Mouse (Mus musculus): Measurements from ENCODE around the gene Robo1. TPM values are rescaled to one million over a fixed set of nuclear protein-coding genes. Genes with fewer than 3 reads are reported as not detected.

Robo1 gene
- total and polyA plus RNA-seq, 3 experiments, result 0.44 TPM; not detected in 2

- Histone ChIP-seq H3K9me3 (replicated peaks) (no peaks in the 10 kb centered on the region), H3K4me1 (ENCODE audit: insufficient read depth, low read depth, low read length) (no peaks in the 10 kb centered on the region), H3K27me3 (ENCODE audit: insufficient read depth, low read length) (no peaks in the 10 kb centered on the region), H3K36me3 (replicated peaks) (no peaks in the 10 kb centered on the region), H3K4me3 (ENCODE audit: low read depth, low read length) (no peak overlapping the region)
- ATAC-seq (ENCODE audit: extremely low read depth, insufficient number of reproducible peaks, low FRiP score, poor library complexity, severe bottlenecking), result no peak
- TF ChIP-seq CTCF (IDR thresholded peaks at IDR 0.05; ENCODE audit: low read depth, low read length) (no peak), POLR2AphosphoS5 (IDR thresholded peaks at IDR 0.05; ENCODE audit: insufficient replicate concordance, low read depth, low read length) (no peak), TAL1 (conservative IDR thresholded peaks at IDR 0.05; ENCODE audit: low read depth, low read length) (no peak), GATA1 (IDR thresholded peaks at IDR 0.05; ENCODE audit: borderline replicate concordance, low read length) (no peak), GATA2 (IDR thresholded peaks at IDR 0.05; ENCODE audit: borderline replicate concordance, low read depth, low read length) (no peak)
- DNase-seq (ENCODE audit: low spot score), result no peak
Measured at GRCm38 (mm10) chr16:72393512-72393911, 85.4 kb downstream of the Robo1 start.

- H3K9me3 ChIP-seq (replicated peaks), result no peaks in the 10 kb centered on the region; the same call in 1 of the 2 replicates
- H3K4me3 ChIP-seq (ENCODE audit: low read depth, low read length), result no peak overlapping the region
- H3K27me3 ChIP-seq (ENCODE audit: insufficient read depth, low read length), result no peaks in the 10 kb centered on the region
- no peaks in the 10 kb centered on the region for H3K4me1 ChIP-seq (ENCODE audit: insufficient read depth, low read depth, low read length)
- no peaks in the 10 kb centered on the region for H3K36me3 ChIP-seq (replicated peaks)
- no peak for DNase-seq (ENCODE audit: low spot score)
- no peak for TF ChIP-seq TAL1 (conservative IDR thresholded peaks at IDR 0.05; ENCODE audit: low read depth, low read length)
- no peak for TF ChIP-seq CTCF (IDR thresholded peaks at IDR 0.05; ENCODE audit: low read depth, low read length)
- TF ChIP-seq POLR2AphosphoS5 (IDR thresholded peaks at IDR 0.05; ENCODE audit: insufficient replicate concordance, low read depth, low read length), result no peak
- TF ChIP-seq GATA1 (IDR thresholded peaks at IDR 0.05; ENCODE audit: borderline replicate concordance, low read length), result no peak
- no peak for TF ChIP-seq GATA2 (IDR thresholded peaks at IDR 0.05; ENCODE audit: borderline replicate concordance, low read depth, low read length)
- no peak for ATAC-seq (ENCODE audit: extremely low read depth, insufficient number of reproducible peaks, low FRiP score, poor library complexity, severe bottlenecking)
Measured at GRCm38 (mm10) chr16:72398811-72399210, 90.7 kb downstream of the Robo1 start.

- DNase-seq (ENCODE audit: low spot score) (no peak), ATAC-seq (ENCODE audit: extremely low read depth, insufficient number of reproducible peaks, low FRiP score, poor library complexity, severe bottlenecking) (no peak)
- TF ChIP-seq GATA1 (IDR thresholded peaks at IDR 0.05; ENCODE audit: borderline replicate concordance, low read length) (no peak), CTCF (IDR thresholded peaks at IDR 0.05; ENCODE audit: low read depth, low read length) (no peak), TAL1 (conservative IDR thresholded peaks at IDR 0.05; ENCODE audit: low read depth, low read length) (no peak), GATA2 (IDR thresholded peaks at IDR 0.05; ENCODE audit: borderline replicate concordance, low read depth, low read length) (no peak), POLR2AphosphoS5 (IDR thresholded peaks at IDR 0.05; ENCODE audit: insufficient replicate concordance, low read depth, low read length) (no peak)
- Histone ChIP-seq H3K36me3 (replicated peaks) (no peaks in the 10 kb centered on the region), H3K4me3 (ENCODE audit: low read depth, low read length) (no peak overlapping the region), H3K27me3 (ENCODE audit: insufficient read depth, low read length) (no peaks in the 10 kb centered on the region), H3K4me1 (ENCODE audit: insufficient read depth, low read depth, low read length) (no peaks in the 10 kb centered on the region), H3K9me3 (replicated peaks) (no peaks in the 10 kb centered on the region; the same call in 1 of the 2 replicates)
Measured at GRCm38 (mm10) chr16:72402381-72402780, 94.3 kb downstream of the Robo1 start.

GRCm38 (mm10) chr16:72409820-72410219, 101.7 kb downstream of the Robo1 start:
- Histone ChIP-seq H3K4me1 (ENCODE audit: insufficient read depth, low read depth, low read length) (no peaks in the 10 kb centered on the region), H3K27me3 (ENCODE audit: insufficient read depth, low read length) (no peaks in the 10 kb centered on the region), H3K36me3 (replicated peaks) (no peaks in the 10 kb centered on the region), H3K9me3 (replicated peaks) (no peaks in the 10 kb centered on the region; the same call in 1 of the 2 replicates), H3K4me3 (ENCODE audit: low read depth, low read length) (no peak overlapping the region)
- DNase-seq (ENCODE audit: low spot score), result no peak
- no peak for ATAC-seq (ENCODE audit: extremely low read depth, insufficient number of reproducible peaks, low FRiP score, poor library complexity, severe bottlenecking)
- TF ChIP-seq TAL1 (conservative IDR thresholded peaks at IDR 0.05; ENCODE audit: low read depth, low read length) (no peak), CTCF (IDR thresholded peaks at IDR 0.05; ENCODE audit: low read depth, low read length) (no peak), POLR2AphosphoS5 (IDR thresholded peaks at IDR 0.05; ENCODE audit: insufficient replicate concordance, low read depth, low read length) (no peak), GATA1 (IDR thresholded peaks at IDR 0.05; ENCODE audit: borderline replicate concordance, low read length) (no peak), GATA2 (IDR thresholded peaks at IDR 0.05; ENCODE audit: borderline replicate concordance, low read depth, low read length) (no peak)

GRCm38 (mm10) chr16:72411669-72412270, 103.7 kb downstream of the Robo1 start:
- ATAC-seq (ENCODE audit: extremely low read depth, insufficient number of reproducible peaks, low FRiP score, poor library complexity, severe bottlenecking) (no peak), DNase-seq (ENCODE audit: low spot score) (no peak)

GRCm38 (mm10) chr16:72412879-72413278, 104.8 kb downstream of the Robo1 start:
- H3K9me3 ChIP-seq (replicated peaks), result no peaks in the 10 kb centered on the region; the same call in 1 of the 2 replicates
- no peak for ATAC-seq (ENCODE audit: extremely low read depth, insufficient number of reproducible peaks, low FRiP score, poor library complexity, severe bottlenecking)
- TF ChIP-seq POLR2AphosphoS5 (IDR thresholded peaks at IDR 0.05; ENCODE audit: insufficient replicate concordance, low read depth, low read length), result no peak
- TF ChIP-seq GATA2 (IDR thresholded peaks at IDR 0.05; ENCODE audit: borderline replicate concordance, low read depth, low read length), result no peak
- no peak for TF ChIP-seq TAL1 (conservative IDR thresholded peaks at IDR 0.05; ENCODE audit: low read depth, low read length)
- no peak for TF ChIP-seq CTCF (IDR thresholded peaks at IDR 0.05; ENCODE audit: low read depth, low read length)
- no peak for TF ChIP-seq GATA1 (IDR thresholded peaks at IDR 0.05; ENCODE audit: borderline replicate concordance, low read length)

More at GRCm38 (mm10) chr16:72411669-72412270, 103.7 kb downstream of the Robo1 start:
- TF ChIP-seq TAL1 (conservative IDR thresholded peaks at IDR 0.05; ENCODE audit: low read depth, low read length) (no peak), CTCF (IDR thresholded peaks at IDR 0.05; ENCODE audit: low read depth, low read length) (no peak), POLR2AphosphoS5 (IDR thresholded peaks at IDR 0.05; ENCODE audit: insufficient replicate concordance, low read depth, low read length) (no peak), GATA1 (IDR thresholded peaks at IDR 0.05; ENCODE audit: borderline replicate concordance, low read length) (no peak), GATA2 (IDR thresholded peaks at IDR 0.05; ENCODE audit: borderline replicate concordance, low read depth, low read length) (no peak)
- H3K9me3 ChIP-seq (replicated peaks), result no peaks in the 10 kb centered on the region; the same call in 1 of the 2 replicates
- no peaks in the 10 kb centered on the region for H3K36me3 ChIP-seq (replicated peaks)
- H3K4me3 ChIP-seq (ENCODE audit: low read depth, low read length), result no peak overlapping the region
- H3K27me3 ChIP-seq (ENCODE audit: insufficient read depth, low read length), result no peaks in the 10 kb centered on the region
- H3K4me1 ChIP-seq (ENCODE audit: insufficient read depth, low read depth, low read length), result no peaks in the 10 kb centered on the region

More at GRCm38 (mm10) chr16:72412879-72413278, 104.8 kb downstream of the Robo1 start:
- Histone ChIP-seq H3K4me3 (ENCODE audit: low read depth, low read length) (no peak overlapping the region), H3K36me3 (replicated peaks) (no peaks in the 10 kb centered on the region), H3K27me3 (ENCODE audit: insufficient read depth, low read length) (no peaks in the 10 kb centered on the region), H3K4me1 (ENCODE audit: insufficient read depth, low read depth, low read length) (no peaks in the 10 kb centered on the region)
- DNase-seq (ENCODE audit: low spot score), result no peak
